Mouse (Mus musculus): ENCODE data around the gene Ctxn1.
A peak's percentile ranks its signal among the peaks of the same experiment; 100 is the strongest.
"Not testable (repeated sequence)": the region's sequence is repeated elsewhere in the genome, so short reads cannot be mapped to it uniquely, and the experiment has no call there.

The Ctxn1 gene

GRCm38 (mm10) chr8:4259125-4259804 lies at the start of gene Ctxn1:
Gene Ctxn1 (minus strand): TSS chr8:4259274.
- peak; percentile 96 to 99 for DNase-seq

- no peak for DNase-seq
These were observed 46.8 kb upstream of the Ctxn1 start for GRCm38 (mm10) chr8:4305838-4306237.

GRCm38 (mm10) chr8:4304124-4304547 lies 45.1 kb upstream of the Ctxn1 start:
- DNase-seq = no peak

GRCm38 (mm10) chr8:4297822-4298221 lies 38.7 kb upstream of the Ctxn1 start:
- DNase-seq = no peak

- DNase-seq = no peak
These were observed 33.7 kb upstream of the Ctxn1 start for GRCm38 (mm10) chr8:4292738-4293137.

GRCm38 (mm10) chr8:4276111-4276465 lies 17.0 kb upstream of the Ctxn1 start:
- DNase-seq = no peak

GRCm38 (mm10) chr8:4275275-4276110 lies 16.4 kb upstream of the Ctxn1 start, which contains the start of gene Timm44:
Gene Timm44 (minus strand): TSS chr8:4275913.
- peak; percentile 99 for DNase-seq

- peak in 1 of 2 experiments; percentile 16 for DNase-seq
These were observed 10.5 kb upstream of the Ctxn1 start for GRCm38 (mm10) chr8:4269609-4270008.

- peak; percentile 49 to 56 for DNase-seq
These were observed 8.6 kb upstream of the Ctxn1 start for GRCm38 (mm10) chr8:4267627-4268026.

GRCm38 (mm10) chr8:4265160-4265914 lies 6.3 kb upstream of the Ctxn1 start:
- DNase-seq = no peak

- no peak for DNase-seq
These were observed 4.2 kb upstream of the Ctxn1 start for GRCm38 (mm10) chr8:4263105-4263791.

- DNase-seq = no peak
These were observed 714 bp upstream of the Ctxn1 start for GRCm38 (mm10) chr8:4259805-4260170.

GRCm38 (mm10) chr8:4258678-4259077 lies 396 bp downstream of the Ctxn1 start:
- peak in 1 of 2 experiments; percentile 86 for DNase-seq

- peak; percentile 93 to 94 for DNase-seq
These were observed 841 bp downstream of the Ctxn1 start for GRCm38 (mm10) chr8:4258233-4258632.

- no peak for DNase-seq
These were observed 1.7 kb downstream of the Ctxn1 start for GRCm38 (mm10) chr8:4257350-4257749.

GRCm38 (mm10) chr8:4256911-4257310 lies 2.2 kb downstream of the Ctxn1 start:
- DNase-seq = no peak

GRCm38 (mm10) chr8:4255471-4255870 lies 3.6 kb downstream of the Ctxn1 start:
- DNase-seq = not testable (repeated sequence)

GRCm38 (mm10) chr8:4254001-4254400 lies 5.1 kb downstream of the Ctxn1 start:
- peak; percentile 94 to 95 for DNase-seq

- DNase-seq = peak; percentile 98
These were observed 5.9 kb downstream of the Ctxn1 start, which contains the start of gene Snapc2 for GRCm38 (mm10) chr8:4252934-4253841. Gene Snapc2 (plus strand): TSS chr8:4253080.

- DNase-seq = no peak
These were observed 6.8 kb downstream of the Ctxn1 start for GRCm38 (mm10) chr8:4252116-4252760.

Measured in cerebellum, postnatal 10 days (tissue).